Mouse (Mus musculus) cerebellum, postnatal 14 days (tissue): ENCODE results near the gene Kdm1a.

Experiments
- DNase-seq, 2 experiments: peaks; one replicate each; pipeline ENCODE4 v3.0.0; 2021; ENCODE audit warnings: mixed read lengths in 2 of 2

Kdm1a gene

GRCm38 (mm10) chr4:136602568-136602967, at the start of gene Kdm1a:
Gene Kdm1a (minus strand): TSS chr4:136602723.
- peak; percentile 98 to 99 for DNase-seq

DNA sequence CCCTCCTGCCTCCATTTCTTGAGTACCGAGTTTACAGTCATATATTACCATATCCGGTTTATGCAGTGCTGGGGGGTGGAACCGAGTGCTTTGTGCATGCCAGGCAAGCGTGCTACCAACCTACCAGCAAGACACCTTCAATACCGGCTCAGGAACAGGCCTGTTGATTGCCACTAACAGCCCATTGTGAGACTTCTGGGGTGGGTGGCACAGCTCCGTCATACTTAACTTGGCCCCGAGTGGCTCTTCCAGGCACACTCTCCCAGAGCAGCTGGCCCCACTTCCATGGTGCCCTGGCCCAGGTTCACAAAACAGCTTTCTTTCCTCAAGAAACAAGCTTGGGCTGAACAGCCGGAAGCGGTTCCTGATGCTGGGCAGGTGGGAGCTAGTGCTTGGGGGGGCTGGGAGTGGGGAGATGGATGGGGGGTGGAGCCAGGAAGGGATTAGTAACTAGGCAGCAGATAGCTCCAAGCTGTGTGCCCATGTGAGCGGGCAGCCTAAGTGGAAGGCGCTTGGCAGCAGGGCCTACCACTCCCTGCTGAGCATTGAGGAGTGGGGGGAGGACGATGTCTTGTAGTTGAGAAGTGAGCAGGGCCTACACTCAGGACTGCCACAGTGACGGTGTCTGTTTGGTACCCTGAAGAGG, 49.5 kb upstream of the Kdm1a start:
- DNase-seq = peak; percentile 79 to 82

- peak; percentile 60 to 70 for DNase-seq
These were observed 48.9 kb upstream of the Kdm1a start for GRCm38 (mm10) chr4:136651357-136651811.

DNA sequence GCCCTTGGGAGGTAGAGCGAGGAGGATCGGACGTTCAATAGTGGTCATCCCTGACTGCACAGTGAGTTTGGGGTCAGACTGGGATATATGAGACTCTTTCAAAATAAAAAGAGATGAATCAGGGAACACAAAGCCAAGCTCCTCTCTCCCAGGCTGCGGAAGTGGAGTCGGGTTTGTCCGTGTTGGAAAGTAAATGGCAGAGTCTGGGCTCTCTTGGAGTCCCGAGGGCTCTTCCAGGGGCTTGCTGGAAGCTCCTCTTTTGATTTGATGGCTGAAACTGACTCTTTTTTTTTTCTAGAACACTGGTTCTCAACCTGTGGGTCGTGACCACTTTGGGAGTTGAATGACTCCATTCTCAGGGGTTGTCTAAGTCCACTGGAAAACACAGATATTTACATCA, 47.7 kb upstream of the Kdm1a start:
- no peak for DNase-seq

- DNase-seq = peak; percentile 59 to 71
These were observed 47.1 kb upstream of the Kdm1a start for GRCm38 (mm10) chr4:136649480-136650196.

DNA sequence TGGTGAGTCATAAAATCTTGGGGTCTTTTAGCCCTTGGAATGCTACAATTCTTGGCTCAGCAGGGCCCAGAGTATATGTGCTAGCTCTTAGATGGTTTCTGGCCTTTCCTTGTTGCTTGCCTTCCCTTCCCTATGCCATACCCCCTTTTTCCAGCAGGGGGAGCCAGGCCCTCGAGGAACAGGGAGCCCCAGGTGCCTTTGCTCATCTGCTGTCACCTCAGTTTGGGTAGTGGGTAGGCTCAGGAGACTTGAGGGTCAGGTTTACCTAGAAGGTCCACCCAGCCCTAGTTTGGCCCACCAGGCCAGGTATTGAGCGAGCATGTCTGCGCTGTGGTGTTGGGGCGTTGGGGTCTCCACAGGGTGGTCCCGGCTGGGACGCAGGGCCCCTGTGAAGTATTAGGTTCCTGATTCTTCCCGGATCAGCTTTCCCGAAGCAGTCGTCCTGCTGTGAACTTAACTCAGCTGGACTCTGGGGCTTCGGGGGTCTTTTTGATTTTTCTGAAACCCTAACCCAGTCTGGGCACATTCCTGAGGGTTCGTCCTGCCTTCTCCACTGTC, 46.5 kb upstream of the Kdm1a start:
- peak; percentile 97 to 99 for DNase-seq

DNA sequence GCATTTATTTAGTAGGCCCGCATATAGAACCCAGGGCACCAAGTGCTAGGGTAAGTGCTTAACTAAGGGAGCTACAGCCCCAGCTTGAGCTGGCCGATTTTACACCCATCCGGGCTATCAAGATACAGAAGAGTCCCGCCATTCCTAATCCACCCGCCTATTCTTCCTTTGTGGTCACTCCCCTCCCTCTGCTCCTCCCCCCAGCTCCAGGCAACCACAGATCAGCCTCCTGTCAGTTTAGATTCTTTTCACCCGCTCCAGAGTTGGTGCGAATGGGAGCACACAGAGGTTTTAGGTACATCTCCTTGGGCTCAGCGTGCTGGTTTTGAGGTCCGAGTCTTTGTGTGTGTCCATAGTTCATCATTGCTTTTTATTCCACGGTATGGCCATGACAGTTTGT, 36.4 kb upstream of the Kdm1a start:
- peak in 1 of 2 experiments; percentile 49 for DNase-seq

DNA sequence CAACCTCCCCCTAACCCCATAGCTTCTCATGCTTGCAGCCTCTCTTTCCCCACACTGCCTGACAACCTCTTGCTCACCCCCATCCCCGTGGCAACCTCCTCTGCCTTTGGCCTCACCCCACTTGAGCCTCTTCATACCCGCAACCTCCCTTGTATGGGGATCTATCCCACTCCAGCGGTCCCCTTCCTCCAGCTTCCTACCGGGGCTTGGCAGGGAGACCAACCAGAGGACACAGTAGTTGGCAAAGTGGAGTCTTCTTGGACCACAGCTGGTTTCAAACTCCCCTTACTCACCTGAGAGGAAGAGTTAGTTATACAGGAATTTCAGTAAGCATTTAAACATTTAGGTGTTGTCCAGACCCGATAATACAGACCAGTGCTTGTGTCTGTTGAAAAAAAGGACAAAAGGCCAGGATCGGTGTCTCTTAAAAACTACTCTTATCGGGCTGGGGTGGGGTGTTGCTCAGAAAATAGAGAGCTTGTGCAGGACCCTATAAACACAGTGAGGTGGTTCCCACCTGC, 35.8 kb upstream of the Kdm1a start:
- DNase-seq = peak in 1 of 2 experiments; percentile 48

GRCm38 (mm10) chr4:136637563-136638229, 35.2 kb upstream of the Kdm1a start:
- DNase-seq = peak; percentile 87 to 92

GRCm38 (mm10) chr4:136636983-136637562, 34.5 kb upstream of the Kdm1a start:
- no peak for DNase-seq

- DNase-seq = no peak
These were observed 34.0 kb upstream of the Kdm1a start for GRCm38 (mm10) chr4:136636511-136636910.

- DNase-seq = no peak
These were observed 33.5 kb upstream of the Kdm1a start for GRCm38 (mm10) chr4:136635995-136636394.

GRCm38 (mm10) chr4:136631237-136631994, 28.9 kb upstream of the Kdm1a start:
- DNase-seq = peak; percentile 58 to 74

GRCm38 (mm10) chr4:136626590-136626989, 24.1 kb upstream of the Kdm1a start:
- DNase-seq = no peak

GRCm38 (mm10) chr4:136622388-136622787, 19.9 kb upstream of the Kdm1a start, which contains the start of gene Lactbl1:
Gene Lactbl1 (plus strand): TSS chr4:136622621.
- DNase-seq = no peak

GRCm38 (mm10) chr4:136621956-136622355, 19.4 kb upstream of the Kdm1a start:
- DNase-seq = peak; percentile 47 to 61

DNA sequence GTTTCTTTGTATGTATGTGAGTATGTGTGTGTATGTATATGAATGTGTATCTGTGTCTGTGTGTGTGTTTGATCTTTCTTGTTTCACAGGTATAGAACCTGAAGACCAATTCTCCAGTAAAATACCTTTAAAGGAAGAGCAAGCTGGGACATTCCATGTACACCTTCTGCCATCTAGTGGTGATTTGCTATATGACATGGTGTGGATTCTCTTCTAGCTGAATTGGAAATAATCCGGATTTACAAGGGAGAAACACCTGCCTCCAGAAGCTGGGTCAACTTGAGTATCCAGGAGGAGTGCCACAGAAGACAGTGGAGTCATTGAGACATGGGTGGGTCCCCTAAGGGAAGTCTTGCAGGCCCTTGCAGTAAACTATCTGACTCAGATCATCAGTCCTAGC, 18.8 kb upstream of the Kdm1a start:
- DNase-seq = peak; percentile 82 to 87

GRCm38 (mm10) chr4:136613657-136614056, 11.1 kb upstream of the Kdm1a start:
- no peak for DNase-seq

DNA sequence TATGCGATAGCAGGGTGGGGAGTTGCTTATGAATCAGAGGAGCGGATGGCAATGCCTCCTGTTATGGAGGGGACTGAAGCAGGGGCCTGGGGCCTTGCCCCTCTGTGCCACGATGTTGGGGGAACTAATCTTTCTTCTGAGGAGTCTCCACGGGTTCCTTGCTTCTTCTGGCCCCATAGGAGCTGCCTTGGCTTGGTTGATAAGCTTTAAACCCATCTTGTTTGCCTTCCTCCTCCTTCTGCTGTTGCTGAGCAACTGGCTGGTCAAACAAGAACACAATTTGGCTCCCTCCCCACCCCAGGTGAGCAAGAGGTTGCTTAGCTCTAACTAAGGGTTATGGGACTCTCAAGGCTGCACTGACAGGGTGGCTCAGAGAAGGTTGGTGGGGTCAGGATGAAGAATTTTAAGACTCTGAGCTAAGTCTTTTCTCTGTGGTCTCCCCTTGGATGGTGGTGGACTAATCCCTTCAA, 7.9 kb upstream of the Kdm1a start, which contains the start of gene Tex46:
TSS of gene Tex46 (plus strand) at position 51 of the 470 bp plus-strand sequence.
- no peak for DNase-seq

DNA sequence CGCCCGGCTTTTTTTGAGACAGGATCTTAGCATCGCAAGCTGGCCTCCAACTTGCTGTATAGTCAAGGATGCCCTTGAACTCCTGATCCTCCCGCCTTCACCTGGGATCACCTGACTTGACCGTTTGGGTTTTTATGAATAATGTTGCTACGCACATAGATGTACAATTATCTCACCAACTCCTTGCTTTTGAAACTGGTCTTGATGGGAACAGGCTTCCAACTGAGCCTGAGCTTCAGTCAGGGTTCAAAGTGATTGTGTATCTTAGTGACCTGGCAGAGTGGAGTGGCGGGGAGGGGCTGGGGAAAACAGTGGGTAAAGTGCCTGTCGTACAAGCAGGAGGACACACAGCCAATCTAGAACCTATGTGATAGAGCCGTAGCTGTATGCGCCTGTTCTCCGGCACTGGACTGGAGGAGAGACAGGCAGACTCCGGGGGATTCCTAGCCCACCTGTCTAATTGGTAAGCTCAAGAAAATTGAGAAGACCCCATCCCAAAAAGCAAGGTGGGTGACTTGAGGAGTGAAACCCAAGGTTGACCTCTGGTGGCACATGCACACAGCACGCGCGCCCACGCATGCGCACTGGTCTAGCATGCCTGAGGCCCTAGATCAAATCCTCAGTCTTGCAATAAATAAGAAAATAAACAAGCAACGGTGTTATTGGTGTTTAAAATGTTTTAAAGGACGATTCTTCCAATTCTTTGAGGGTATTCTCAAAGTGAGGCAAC, 3.4 kb upstream of the Kdm1a start:
- DNase-seq = no peak

DNA sequence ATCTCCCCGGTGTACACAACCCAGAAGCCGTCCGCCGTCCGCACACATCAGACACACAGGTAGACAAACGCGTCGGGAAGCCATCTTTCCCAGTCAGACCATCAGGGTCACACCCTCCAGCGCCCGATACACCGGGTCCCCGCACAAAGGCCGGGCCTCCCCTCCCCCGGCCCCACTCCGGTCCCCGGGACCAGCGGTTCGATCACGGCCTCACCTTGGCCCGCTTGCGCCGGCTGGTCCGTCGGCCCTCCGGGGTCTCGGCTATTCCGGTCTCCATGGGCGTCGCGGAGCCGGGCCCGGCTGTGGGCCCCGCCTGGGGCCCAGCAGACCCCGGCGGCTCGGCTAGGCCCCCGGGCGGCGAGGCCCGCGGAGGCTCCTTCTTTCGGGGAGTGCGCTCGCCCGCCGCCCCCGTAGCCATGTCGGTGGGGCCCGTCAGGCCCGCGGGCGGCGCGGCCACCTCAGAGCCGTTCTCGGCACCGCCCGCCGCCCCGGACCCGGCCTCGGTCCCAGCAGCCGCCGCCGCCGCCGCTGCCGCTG, 437 bp downstream of the Kdm1a start:
- peak; percentile 60 to 63 for DNase-seq
